Mouse (Mus musculus) left cerebral cortex, adult 2 months (tissue): Measurements from ENCODE around the gene Txnip. TPM values are rescaled to one million over a fixed set of nuclear protein-coding genes. Genes with fewer than 3 reads are reported as not detected.

Experiments
- DNase-seq, 2 experiments: peaks; one replicate each; pipeline ENCODE4 v3.0.0; 2021 to 2022; ENCODE audit warnings: low spot score in 2 of 2, mixed read lengths in 1 of 2; ENCODE audit errors: extremely low spot score in 1 of 2
- H3K27ac ChIP-seq: fragments of 200-600 bp; 2 replicates; pipeline ENCODE4 v1.8.1; 2022
- H3K4me3 ChIP-seq: fragments of 200-600 bp; 2 replicates; pipeline ENCODE4 v1.8.1; 2022
- CTCF ChIP-seq: fragments of 200-600 bp; IDR thresholded peaks from 2 replicates; pipeline ENCODE4 v1.8.1; 2022; ENCODE audit warnings: antibody characterized with exemption, mild to moderate bottlenecking, moderate library complexity
- intact Hi-C: fragments of 180-260 bp; cut with DNase I; formaldehyde crosslinking; loops from one replicate; pipeline ENCODE4 v1.15.1; 2025
- total RNA-seq, 2 experiments: library from RNA; stranded (reverse); gene quantifications; 2 replicates each; pipeline ENCODE4 v1.2.3; 2021

Txnip gene
- total RNA-seq, 2 experiments from 2014 or later: 22.4 to 28.2 TPM

DNA sequence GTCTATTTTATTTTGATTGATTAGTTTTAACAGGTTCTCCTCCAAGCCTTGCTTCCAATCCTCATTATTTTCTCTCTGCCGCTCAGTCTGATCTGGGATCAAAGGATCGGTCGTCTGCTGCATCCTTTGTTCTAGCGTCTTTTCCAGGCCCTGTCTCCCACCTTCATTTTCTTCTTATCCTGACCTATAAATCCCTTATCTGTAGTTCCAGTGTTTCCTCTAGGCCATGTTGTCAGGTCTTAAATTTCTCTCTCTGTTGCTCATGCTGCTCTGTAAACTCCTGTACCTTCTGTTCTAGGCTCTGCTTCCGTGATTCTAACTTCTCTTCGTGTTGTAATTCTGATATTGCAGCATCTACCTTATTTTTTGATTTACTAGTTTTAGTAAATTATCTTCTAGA, 17.0 kb upstream of the Txnip start:
- DNase-seq: no peak
- no peak overlapping the region for H3K27ac ChIP-seq
- TF ChIP-seq CTCF: no peak
- H3K4me3 ChIP-seq: no peak overlapping the region
- intact Hi-C loops: no loop called here

DNA sequence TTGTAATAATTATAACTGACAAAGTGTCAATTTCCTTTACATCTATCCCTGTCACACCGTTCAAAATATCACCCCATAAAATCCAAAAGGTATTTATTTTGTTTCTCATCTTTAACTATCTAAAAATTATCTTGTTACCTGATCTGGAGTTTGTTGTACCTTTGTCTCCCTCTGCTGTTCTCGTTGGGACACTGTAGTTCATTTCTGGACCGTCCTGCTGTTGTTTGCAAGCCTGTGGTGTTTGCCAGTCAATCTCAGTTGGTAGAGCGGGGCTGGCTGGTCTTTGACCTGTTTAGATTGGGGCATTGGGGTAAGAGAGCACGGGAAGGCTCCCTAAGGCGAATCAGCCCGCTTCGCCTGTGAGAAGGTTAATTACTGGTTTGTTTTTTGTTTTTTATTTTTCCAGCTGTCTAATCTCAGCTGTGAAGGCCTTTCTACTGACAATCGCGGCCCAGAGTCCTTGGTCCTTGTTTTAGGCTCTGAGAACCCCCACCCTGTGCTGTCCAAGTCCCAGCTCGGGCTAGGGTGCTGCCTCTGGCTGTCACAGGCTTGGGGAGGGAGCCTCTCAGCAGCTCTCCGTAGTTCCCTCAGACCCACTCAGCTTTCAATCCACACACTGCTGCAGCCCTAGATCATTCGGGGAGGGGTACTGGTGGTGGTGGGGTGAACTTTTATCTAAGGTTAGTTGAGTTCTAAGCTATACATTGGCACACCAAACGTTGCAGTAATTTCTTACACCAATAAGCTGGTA, 16.3 kb upstream of the Txnip start:
- DNase-seq: no peak
- TF ChIP-seq CTCF: peak; percentile 57
- intact Hi-C loops: no loop called here
- no peak overlapping the region for H3K4me3 ChIP-seq
- H3K27ac ChIP-seq: no peak overlapping the region

DNA sequence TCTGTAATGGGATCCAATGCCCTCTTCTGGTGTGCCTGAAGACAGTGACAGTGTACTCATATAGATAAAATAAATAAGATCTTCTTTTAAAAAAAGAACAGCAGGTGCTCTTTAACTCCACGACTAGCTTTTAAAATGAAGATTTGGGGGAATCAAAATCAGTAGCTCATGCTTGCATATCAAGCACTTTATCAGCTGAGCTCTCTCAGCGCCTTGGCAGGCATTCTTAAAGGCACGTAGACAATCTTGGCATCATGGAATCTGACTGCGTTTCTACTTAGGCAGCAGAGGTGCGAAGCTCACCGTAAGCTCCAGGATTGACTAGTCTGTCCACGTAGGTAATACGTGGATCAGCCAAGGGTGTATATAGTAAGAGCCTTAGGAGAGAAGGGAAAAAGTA, 15.2 kb upstream of the Txnip start:
- no peak for DNase-seq
- Histone ChIP-seq H3K27ac (0 out of 2 replicates have a peak overlapping the region, but pooled peaks have one; percentile 19), H3K4me3 (no peak overlapping the region)
- no peak for TF ChIP-seq CTCF
- intact Hi-C loops: no loop called here

DNA sequence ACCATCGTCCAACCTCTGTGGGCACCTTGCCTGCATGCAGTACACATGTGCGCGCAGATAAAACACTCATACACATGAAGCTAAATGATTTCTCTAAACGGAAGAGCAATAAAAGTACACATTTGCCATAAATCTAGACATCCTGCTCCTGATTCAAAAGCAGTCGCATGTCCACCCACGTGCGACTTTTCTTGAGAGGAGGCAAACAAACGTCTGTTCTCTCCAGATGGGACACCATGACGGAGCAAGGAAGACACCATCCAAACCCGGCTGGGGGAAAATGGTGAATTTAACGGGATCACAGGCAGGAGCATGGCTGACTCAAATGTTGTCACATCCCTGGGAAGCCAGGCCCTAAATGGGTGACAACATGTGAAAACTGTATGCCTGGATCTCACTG, 14.4 kb upstream of the Txnip start:
- Histone ChIP-seq H3K4me3 (no peak overlapping the region), H3K27ac (peak overlapping the region; percentile 19; the same call in 1 of the 2 replicates)
- intact Hi-C loops: no loop called here
- DNase-seq: peak in 1 of 2 experiments; percentile 34
- no peak for TF ChIP-seq CTCF

DNA sequence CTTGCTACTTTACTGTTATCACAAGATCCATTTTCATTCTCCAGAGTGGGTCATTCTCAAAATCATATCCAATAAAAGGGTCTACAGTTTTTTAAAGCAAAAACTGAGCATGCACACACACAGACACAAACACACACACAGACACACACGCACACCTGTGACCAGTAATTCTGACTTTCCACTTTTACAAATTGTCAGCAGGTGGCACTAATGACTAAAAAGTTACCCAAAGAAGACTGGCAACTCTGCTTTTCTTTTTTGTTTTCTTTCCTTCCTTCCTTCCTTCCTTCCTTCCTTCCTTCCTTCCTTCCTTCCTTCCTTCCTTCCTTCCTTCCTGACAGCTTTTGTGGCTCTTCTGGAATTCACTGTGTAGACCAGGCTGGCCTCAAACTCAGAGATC, 12.2 kb upstream of the Txnip start:
- DNase-seq: no peak
- no peak overlapping the region for H3K27ac ChIP-seq
- intact Hi-C loops: no loop called here
- peak; percentile 36 for TF ChIP-seq CTCF
- no peak overlapping the region for H3K4me3 ChIP-seq

DNA sequence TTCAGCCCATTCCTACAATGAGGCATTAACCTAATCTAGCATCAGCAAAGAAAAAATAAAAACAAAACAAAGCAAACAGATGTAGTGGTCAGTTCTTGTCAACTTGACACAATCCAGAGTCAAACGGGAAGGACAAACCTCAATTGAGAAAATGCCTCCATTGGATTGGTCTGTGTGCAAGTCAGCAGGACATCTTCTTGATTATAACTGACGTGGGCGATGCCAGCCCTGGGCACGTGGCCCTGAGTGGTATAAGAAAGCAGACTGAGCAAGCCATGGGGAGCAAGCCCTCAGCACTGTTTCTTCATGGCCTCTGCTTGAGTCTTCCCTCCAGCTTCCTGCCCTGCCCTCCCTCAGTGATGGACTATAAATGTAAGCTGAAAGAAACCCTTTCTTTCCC, 10.9 kb upstream of the Txnip start:
- DNase-seq: no peak
- intact Hi-C loops: loop anchor here (1.0 to 2.0 kb wide), 3 partner anchors 33 to 154 kb away; no protein-coding TSS in a partner anchor
- no peak overlapping the region for H3K4me3 ChIP-seq
- no peak for TF ChIP-seq CTCF
- no peak overlapping the region for H3K27ac ChIP-seq

- Histone ChIP-seq H3K4me3 (no peak overlapping the region), H3K27ac (no peak overlapping the region)
- peak; percentile 95 for TF ChIP-seq CTCF
- intact Hi-C loops: loop anchor here (1.0 to 2.0 kb wide), 3 partner anchors 33 to 153 kb away; no protein-coding TSS in a partner anchor
- DNase-seq: peak; percentile 74 to 78
These were observed 10.3 kb upstream of the Txnip start for GRCm38 (mm10) chr3:96547389-96547960.

- no peak overlapping the region for H3K4me3 ChIP-seq
- no peak for TF ChIP-seq CTCF
- intact Hi-C loops: no loop called here
These were observed 8.9 kb upstream of the Txnip start for GRCm38 (mm10) chr3:96548824-96549223.

GRCm38 (mm10) chr3:96549346-96549745, 8.4 kb upstream of the Txnip start:
- Histone ChIP-seq H3K4me3 (no peak overlapping the region), H3K27ac (no peak overlapping the region)
- intact Hi-C loops: no loop called here
- TF ChIP-seq CTCF: no peak
- no peak for DNase-seq

More at GRCm38 (mm10) chr3:96548824-96549223, 8.9 kb upstream of the Txnip start:
- no peak for DNase-seq
- H3K27ac ChIP-seq: no peak overlapping the region

DNA sequence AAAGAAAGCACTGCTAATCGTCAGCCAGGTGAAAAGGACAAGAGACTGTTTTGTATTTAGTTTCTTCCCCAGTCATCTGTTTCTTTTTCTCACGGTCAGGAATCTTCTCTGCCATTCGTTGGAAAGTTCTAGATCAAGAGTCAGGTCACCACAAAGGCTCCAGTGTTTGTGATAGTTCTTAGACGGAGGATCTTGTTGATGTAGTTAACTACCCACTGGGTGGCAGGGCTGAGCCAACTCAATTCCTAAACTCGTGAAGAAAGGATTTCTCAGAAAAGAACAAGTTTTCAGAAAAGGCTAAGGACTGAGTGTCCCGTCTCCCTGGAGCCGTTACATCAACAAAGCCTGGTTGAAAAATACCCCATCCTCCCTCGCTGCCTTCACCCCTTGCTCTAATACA, 6.6 kb upstream of the Txnip start:
- no peak overlapping the region for H3K27ac ChIP-seq
- TF ChIP-seq CTCF: peak; percentile 70
- peak; percentile 39 to 44 for DNase-seq
- intact Hi-C loops: loop anchor here (1.0 kb wide), 1 partner anchor 29 kb away; no protein-coding TSS in a partner anchor
- no peak overlapping the region for H3K4me3 ChIP-seq

GRCm38 (mm10) chr3:96551890-96552289, 5.9 kb upstream of the Txnip start:
- Histone ChIP-seq H3K27ac (no peak overlapping the region), H3K4me3 (no peak overlapping the region)
- intact Hi-C loops: loop anchor here (1.0 kb wide), 1 partner anchor 28 kb away; no protein-coding TSS in a partner anchor
- TF ChIP-seq CTCF: no peak
- no peak for DNase-seq

DNA sequence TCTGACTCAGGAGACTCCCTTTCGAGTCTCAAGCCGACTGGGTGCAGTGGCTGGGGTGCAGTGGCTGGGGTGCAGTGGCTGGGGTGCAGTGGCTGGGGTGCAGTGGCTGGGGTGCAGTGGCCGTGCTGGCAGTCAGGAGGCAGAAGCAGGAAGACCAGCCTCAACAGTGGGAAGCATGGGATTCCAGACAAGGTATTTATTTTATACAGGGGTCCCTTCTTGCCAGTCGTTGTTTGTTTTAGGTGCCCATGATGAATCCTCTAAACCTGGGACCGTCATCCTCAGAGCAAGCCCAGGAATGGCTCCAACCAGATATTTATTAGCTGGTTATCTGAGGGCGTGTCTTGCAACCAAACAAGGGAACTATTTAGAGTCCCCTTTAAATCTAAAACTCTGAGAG, 4.2 kb upstream of the Txnip start:
- no peak overlapping the region for H3K4me3 ChIP-seq
- intact Hi-C loops: no loop called here
- no peak for DNase-seq
- TF ChIP-seq CTCF: no peak
- H3K27ac ChIP-seq: no peak overlapping the region
